In the genomic region with DNA sequence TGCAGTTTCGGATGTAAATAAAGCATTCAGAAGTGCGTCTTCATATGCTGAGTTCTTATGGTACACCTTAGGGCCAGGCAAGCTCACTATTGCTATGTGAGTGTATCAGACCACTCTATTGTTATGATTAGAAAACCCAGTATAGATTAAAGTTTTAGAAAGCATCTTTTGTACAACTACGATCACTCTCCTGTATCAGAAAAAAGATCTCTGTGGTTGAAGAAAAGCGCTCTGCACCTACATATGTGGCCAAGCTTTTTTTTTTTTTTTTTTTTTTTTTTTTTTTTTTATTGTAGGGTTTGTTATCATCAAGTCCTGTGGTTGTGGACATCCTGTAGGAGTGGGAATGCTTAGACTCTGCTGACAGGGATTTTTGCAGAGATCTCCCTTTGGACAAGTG, we compare ENCODE assay signal across 8 mouse cellular contexts. TPM values are rescaled to one million over a fixed set of nuclear protein-coding genes. Genes with fewer than 3 reads are reported as not detected.
DNase-seq lines count a peak whose midpoint lies in the region; ATAC-seq lines count a peak whose summit lies in the region.

No protein-coding gene starts in this region.

- H3K4me1 ChIP-seq in heart, embryonic 11.5 days (ENCODE audit: control insufficient read depth, insufficient read depth, low read length) = peaks cover 8% of the 10 kb centered on the region
- peaks cover 27% of the 10 kb centered on the region for H3K4me1 ChIP-seq in forebrain, embryonic 15.5 days

- H3K27me3 ChIP-seq in heart, embryonic 11.5 days (ENCODE audit: control insufficient read depth, insufficient read depth, low read length) = no peaks in the 10 kb centered on the region
- H3K27me3 ChIP-seq in forebrain, embryonic 15.5 days = no peaks in the 10 kb centered on the region

- no peaks in the 10 kb centered on the region for H3K9me3 ChIP-seq in heart, embryonic 11.5 days (replicated peaks; ENCODE audit: control insufficient read depth, low read length)
- peaks cover 6% of the 10 kb centered on the region; the same call in 1 of the 2 replicates for H3K9me3 ChIP-seq in forebrain, embryonic 15.5 days

- no peak overlapping the region for H3K9ac ChIP-seq in heart, embryonic 11.5 days (ENCODE audit: low read depth, low read length)
- H3K9ac ChIP-seq in forebrain, embryonic 15.5 days (replicated peaks) = peak overlapping the region; percentile 46; the same call in 1 of the 2 replicates

- intact Hi-C loops in heart, postnatal 10 days (cut with DNase I) = loop anchor here (10.0 kb wide), 3 partner anchors 119 to 461 kb away; a partner anchor contains a TSS

- WGBS in heart, embryonic 11.5 days (ENCODE audit: insufficient replicate concordance) = 54% methylated on average over 4 of the region's 4 CpGs
- 53% methylated on average over 4 of the region's 4 CpGs for WGBS in forebrain, embryonic 15.5 days

- no peak for ATAC-seq in heart, embryonic 11.5 days (replicated peaks; ENCODE audit: insufficient number of reproducible peaks, low FRiP score, low TSS enrichment)
- ATAC-seq in CD4-positive, CD25-positive, alpha-beta regulatory T cell, adult 4 months = peak; percentile 2
- no peak for ATAC-seq in forebrain, embryonic 15.5 days (replicated peaks)
- 0 out of 2 replicates have a peak, but pooled peaks have one; percentile 5 for ATAC-seq in megakaryocyte-erythroid progenitor cell, adult 5-6 weeks (replicated peaks; ENCODE audit: low FRiP score, low TSS enrichment, poor library complexity, severe bottlenecking)
- ATAC-seq in activated CD4-positive, CD25-positive, alpha-beta regulatory T cell, adult 4 months = no peak

- no peak overlapping the region for H3K27ac ChIP-seq in heart, embryonic 11.5 days (ENCODE audit: low read depth, low read length)
- H3K27ac ChIP-seq in forebrain, embryonic 15.5 days (replicated peaks) = no peak overlapping the region

- peaks cover 4% of the 10 kb centered on the region for H3K36me3 ChIP-seq in heart, embryonic 11.5 days (ENCODE audit: control insufficient read depth, insufficient read depth, low read length)
- peaks cover 7% of the 10 kb centered on the region for H3K36me3 ChIP-seq in forebrain, embryonic 15.5 days

- no peak for DNase-seq in heart, postnatal 10 days
- no peak for DNase-seq in gastrocnemius, adult 8-10 months (ENCODE audit: low spot score in 2 of 2)
- no peak for DNase-seq in spleen, postnatal 14 days (ENCODE audit: low spot score in 2 of 2)

- peak overlapping the region; percentile 66 for H3K4me3 ChIP-seq in heart, embryonic 11.5 days (ENCODE audit: low read depth, low read length)
- H3K4me3 ChIP-seq in forebrain, embryonic 15.5 days = peak overlapping the region; percentile 74

- H3K4me2 ChIP-seq in heart, embryonic 11.5 days = peak overlapping the region; percentile 64
- peak overlapping the region; percentile 50 for H3K4me2 ChIP-seq in forebrain, embryonic 15.5 days (replicated peaks)

RNA-seq across cellular contexts. Expression of a gene that starts 0.9 kb away (rescaled TPM):
- 12.7 and 13.8 TPM in 2 replicates for polyA plus RNA-seq in heart, embryonic 11.5 days (2014; fragmentation: Nextera tagmentation; extraction: Ambion mirVana)
- 10 to 100 TPM; 18.4 to 18.9 TPM for total RNA-seq in heart, postnatal 10 days (2021)
- 10 to 100 TPM; 16.2 to 17.1 TPM for polyA plus RNA-seq in CD4-positive, CD25-positive, alpha-beta regulatory T cell, adult 4 months (2017; shearing (Covaris generic))
- 20.7 and 23.2 TPM in 2 replicates for polyA plus RNA-seq in forebrain, embryonic 15.5 days (2015; fragmentation: Nextera tagmentation; extraction: Ambion mirVana)
- total RNA-seq in megakaryocyte-erythroid progenitor cell, adult 5-6 weeks (2014; fragmentation: Nextera tagmentation) = 12.4 and 18.7 TPM in 2 replicates
- total RNA-seq in megakaryocyte-erythroid progenitor cell, adult 5-6 weeks (2017) = 14.7 and 18.8 TPM in 2 replicates
- 10 to 100 TPM; 22.7 to 24.0 (median 23.9) TPM for total RNA-seq in gastrocnemius, adult 8-10 months (2022)
- polyA plus RNA-seq in activated CD4-positive, CD25-positive, alpha-beta regulatory T cell, adult 4 months (2017; shearing (Covaris generic)) = 10 to 100 TPM in 1 of 2 experiments, 1 to 10 TPM in 1; 7.0 to 14.1 TPM

RNA-seq across cellular contexts. Expression of a gene that starts 1.0 kb away (rescaled TPM):
- polyA plus RNA-seq in heart, embryonic 11.5 days (2014; fragmentation: Nextera tagmentation; extraction: Ambion mirVana) = 17.3 and 17.5 TPM in 2 replicates
- total RNA-seq in heart, postnatal 10 days (2021) = 1 to 10 TPM; 7.2 to 7.6 TPM
- polyA plus RNA-seq in CD4-positive, CD25-positive, alpha-beta regulatory T cell, adult 4 months (2017; shearing (Covaris generic)) = 10 to 100 TPM; 33.7 to 36.0 TPM
- polyA plus RNA-seq in forebrain, embryonic 15.5 days (2015; fragmentation: Nextera tagmentation; extraction: Ambion mirVana) = 23.2 and 23.5 TPM in 2 replicates
- 15.5 and 22.4 TPM in 2 replicates for total RNA-seq in megakaryocyte-erythroid progenitor cell, adult 5-6 weeks (2014; fragmentation: Nextera tagmentation)
- 19.7 and 29.9 TPM in 2 replicates for total RNA-seq in megakaryocyte-erythroid progenitor cell, adult 5-6 weeks (2017)
- 1 to 10 TPM; 6.6 to 8.0 (median 7.2) TPM for total RNA-seq in gastrocnemius, adult 8-10 months (2022)
- polyA plus RNA-seq in activated CD4-positive, CD25-positive, alpha-beta regulatory T cell, adult 4 months (2017; shearing (Covaris generic)) = 10 to 100 TPM; 31.2 TPM

RNA-seq across cellular contexts. Expression of a gene that starts 53.6 kb away (rescaled TPM):
- polyA plus RNA-seq in heart, embryonic 11.5 days (2014; fragmentation: Nextera tagmentation; extraction: Ambion mirVana) = 4.5 and 4.8 TPM in 2 replicates
- 1 to 10 TPM; 1.3 to 2.8 TPM for total RNA-seq in heart, postnatal 10 days (2021)
- polyA plus RNA-seq in CD4-positive, CD25-positive, alpha-beta regulatory T cell, adult 4 months (2017; shearing (Covaris generic)) = 10 to 100 TPM; 11.8 to 12.2 TPM
- 13.9 and 15.2 TPM in 2 replicates for polyA plus RNA-seq in forebrain, embryonic 15.5 days (2015; fragmentation: Nextera tagmentation; extraction: Ambion mirVana)
- total RNA-seq in megakaryocyte-erythroid progenitor cell, adult 5-6 weeks (2014; fragmentation: Nextera tagmentation) = 3.8 TPM in 1 of 2 replicates, not detected in the other
- total RNA-seq in megakaryocyte-erythroid progenitor cell, adult 5-6 weeks (2017) = 0.46 and 0.75 TPM in 2 replicates
- 1 to 10 TPM in 1 of 4 experiments, under 1 TPM in 3; 0.45 to 1.1 (median 0.78) TPM for total RNA-seq in gastrocnemius, adult 8-10 months (2022)
- polyA plus RNA-seq in activated CD4-positive, CD25-positive, alpha-beta regulatory T cell, adult 4 months (2017; shearing (Covaris generic)) = 10 to 100 TPM; 15.1 to 15.3 TPM

Comparison
In these comparisons a context has a peak if more than half of its experiments do, and no peak if none do; other contexts are left out.
1. ATAC-seq: peak in CD4-positive, CD25-positive, alpha-beta regulatory T cell, adult 4 months (single experiment) and megakaryocyte-erythroid progenitor cell, adult 5-6 weeks (single experiment); none in heart, embryonic 11.5 days (single experiment), forebrain, embryonic 15.5 days (single experiment) and activated CD4-positive, CD25-positive, alpha-beta regulatory T cell, adult 4 months (single experiment).